Mouse (Mus musculus) urinary bladder, adult 18-20 months (tissue): ENCODE data around the gene Nav3.

Source experiments
- DNase-seq, 2 experiments: peaks; one replicate each; pipeline ENCODE4 v3.0.0; 2022; ENCODE audit warnings: low spot score in 2 of 2, mixed read lengths in 2 of 2

Gene Nav3

DNA sequence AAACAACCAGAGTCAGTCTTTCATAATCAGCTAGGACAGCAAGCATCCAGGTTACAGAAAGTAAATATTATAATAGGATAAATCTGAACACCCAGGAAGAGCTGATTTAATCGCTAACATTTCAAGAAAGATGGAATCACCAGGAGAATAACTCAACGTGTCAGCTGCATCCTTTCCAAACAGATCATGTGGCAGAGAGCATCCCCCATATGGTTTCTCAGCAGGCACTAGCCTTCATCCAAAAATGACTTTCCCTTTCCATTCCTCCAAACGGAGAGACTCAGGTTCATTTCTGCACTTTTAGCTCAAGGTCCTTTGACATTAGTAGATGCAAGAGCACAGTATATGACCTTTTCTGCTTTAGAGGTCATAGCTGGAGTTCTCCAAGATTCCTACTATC, 765.4 kb downstream of the Nav3 start:
- no peak for DNase-seq

DNA sequence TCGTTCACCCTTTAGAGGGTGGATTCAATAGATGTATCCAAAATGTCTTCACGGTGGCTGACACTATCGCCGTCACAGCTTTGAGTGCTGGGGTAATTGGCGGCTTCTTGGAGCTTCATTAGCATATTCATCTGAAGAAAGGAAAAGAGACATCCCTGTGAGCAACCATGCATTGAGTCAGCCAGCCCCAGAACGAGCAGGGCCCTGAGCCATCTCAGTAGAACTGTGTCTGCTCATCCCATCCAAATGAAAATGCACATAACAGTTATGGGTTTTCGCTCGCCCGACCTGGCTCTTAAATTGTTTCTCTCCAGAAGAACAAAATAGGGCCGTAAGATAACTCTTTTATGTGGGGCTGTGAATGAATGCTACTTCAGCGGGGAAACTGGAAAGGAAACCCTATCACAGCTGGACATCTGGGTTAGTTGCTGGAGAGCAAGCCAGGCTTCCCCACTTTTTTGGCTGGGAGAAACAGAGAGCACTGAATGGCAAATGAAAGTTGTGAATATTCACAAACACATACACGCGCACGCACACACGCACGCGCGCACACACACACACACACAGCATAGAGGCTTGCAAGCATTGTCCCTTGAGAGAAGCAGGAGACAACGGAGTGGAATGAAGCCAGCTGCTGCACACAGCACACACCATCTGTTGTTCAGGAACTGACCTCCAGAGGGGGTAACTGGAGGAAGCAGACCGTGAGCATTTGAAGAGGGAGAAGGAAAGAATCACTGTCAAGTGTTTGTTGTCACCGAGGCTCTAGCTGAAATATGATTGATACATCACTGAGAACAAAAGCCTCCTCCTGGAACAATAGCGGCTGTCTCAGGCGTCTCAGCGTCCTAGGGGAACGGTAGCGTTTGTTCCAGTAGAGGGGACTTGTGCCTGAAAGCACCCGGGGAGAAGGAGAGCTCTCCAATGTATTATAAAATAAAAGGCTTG, 771.6 kb downstream of the Nav3 start:
- no peak for DNase-seq

DNA sequence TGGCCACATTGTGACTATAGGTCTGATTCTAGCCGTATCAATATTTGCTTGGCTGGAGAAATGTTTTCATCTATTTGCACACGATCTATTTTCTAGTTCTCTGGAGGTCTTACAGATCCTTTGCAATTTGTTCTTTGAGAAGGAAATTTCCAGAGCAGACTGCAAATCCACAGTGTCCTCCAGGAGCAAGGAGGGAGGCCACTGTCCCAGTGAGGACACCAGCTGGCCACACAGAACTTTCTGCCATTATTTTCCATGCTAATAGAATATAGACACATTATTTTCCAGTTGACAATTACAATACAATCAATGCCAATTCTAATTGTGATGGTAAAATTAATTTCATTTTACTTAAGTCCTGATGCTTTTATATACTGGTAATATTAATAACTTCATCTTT, 783.1 kb downstream of the Nav3 start:
- DNase-seq: no peak

DNA sequence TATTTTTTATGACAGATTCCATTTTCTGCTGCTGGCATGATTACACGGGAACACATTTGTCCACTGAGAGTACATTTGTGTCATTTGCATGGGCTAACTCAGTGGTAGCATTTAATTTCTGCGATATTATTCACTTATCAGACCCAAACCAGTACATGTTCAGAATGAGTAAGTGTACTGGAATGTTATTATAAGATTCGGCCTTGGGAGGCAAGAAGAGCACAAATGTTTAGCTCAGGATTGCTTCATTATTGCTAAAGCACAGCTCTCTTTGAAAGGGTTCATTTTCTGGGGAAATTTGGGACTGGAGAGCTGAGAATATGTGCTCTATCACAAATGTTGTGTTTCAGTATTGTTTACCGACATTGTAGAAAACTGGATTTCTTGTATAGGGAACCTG, 788.6 kb downstream of the Nav3 start:
- DNase-seq: no peak

DNA sequence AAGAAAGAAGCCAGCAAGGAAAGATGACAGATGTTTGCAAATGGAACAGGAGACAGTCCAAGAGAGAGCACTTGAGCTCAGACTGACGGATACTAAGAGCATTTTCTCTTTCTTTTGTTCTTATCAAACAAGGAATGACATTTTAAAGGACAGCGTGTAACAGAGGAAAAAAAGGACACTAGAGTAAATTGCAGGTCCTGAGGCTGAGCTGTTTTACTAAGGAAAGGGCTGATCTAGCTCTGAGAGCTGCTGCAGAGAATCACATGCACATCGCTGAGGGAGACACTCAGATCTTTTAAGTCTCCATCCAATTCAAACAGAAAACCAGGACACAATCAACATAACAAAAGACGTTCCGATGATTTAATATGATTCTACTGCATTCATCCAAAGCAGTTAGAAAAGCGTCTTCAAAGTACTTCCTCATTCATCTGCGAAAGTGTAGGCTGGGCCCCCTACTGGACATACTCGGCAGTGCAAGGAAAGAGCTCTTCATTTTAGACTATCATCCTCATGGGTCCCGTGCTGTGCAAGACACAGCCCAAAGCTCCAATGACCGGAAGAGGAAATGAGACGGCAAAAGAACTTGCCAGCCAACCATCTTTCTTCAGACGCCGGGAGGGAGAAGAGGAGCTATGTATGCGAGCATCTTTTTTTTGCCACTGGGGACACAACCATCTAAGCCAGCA, 791.2 kb downstream of the Nav3 start:
- peak in 1 of 2 experiments; percentile 35 for DNase-seq

DNA sequence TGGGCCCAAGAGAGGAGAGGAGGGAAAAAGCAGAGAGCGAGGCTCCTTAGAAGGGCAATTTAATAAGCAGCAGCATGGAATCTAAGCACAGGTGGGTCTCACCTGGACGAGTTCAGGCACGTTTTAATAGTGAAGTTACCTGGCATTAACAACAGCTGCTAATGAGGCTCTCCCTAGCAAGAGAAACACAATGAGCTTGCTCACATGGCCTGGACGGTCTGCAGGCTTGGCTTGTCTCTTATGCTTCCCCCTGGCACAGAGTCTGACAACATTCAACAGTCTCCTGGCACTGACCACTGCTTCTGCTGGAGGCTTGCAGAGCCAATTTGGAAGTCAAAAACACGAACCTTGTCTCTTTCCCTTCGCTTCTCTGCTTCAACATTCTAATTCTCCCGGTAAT, 804.5 kb downstream of the Nav3 start:
- no peak for DNase-seq

DNA sequence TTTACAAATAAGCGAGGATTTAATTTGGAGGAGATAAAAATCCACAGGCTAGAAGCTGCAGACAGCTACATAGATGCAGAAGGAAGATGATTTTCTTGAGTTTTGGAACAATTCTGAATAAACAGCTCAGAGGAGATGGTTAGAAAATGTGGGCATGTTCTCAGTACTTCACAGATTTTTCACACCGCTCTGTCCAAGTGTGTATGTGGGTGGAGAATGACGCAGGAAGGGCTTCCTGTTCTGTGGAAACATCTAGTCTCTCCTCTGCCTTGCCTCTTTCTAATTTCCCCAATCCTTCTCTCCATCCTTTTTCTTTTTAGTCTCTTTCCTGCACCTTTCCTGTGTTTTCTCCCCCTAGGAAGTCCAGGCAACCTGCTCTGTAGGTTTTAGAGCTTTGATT, 812.4 kb downstream of the Nav3 start:
- no peak for DNase-seq

DNA sequence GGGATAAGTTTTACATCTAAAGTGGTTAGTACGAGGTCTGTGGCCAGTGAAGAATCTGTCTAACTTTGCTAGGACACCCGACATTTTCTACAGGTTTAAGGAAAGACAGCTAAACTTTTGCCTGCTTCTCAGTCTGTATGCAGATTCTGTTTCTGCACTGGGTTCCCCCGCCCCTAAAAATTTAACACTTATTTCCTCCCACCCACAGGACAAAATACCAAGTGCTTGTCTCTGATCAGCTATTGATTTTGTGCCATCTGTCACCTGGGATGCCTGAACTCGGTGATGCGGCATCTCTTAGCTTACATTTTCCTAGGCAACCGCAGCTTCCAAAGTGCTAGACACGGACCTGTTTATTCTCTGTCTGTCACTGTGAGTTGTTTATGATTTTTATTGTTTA, 814.2 kb downstream of the Nav3 start:
- no peak for DNase-seq

DNA sequence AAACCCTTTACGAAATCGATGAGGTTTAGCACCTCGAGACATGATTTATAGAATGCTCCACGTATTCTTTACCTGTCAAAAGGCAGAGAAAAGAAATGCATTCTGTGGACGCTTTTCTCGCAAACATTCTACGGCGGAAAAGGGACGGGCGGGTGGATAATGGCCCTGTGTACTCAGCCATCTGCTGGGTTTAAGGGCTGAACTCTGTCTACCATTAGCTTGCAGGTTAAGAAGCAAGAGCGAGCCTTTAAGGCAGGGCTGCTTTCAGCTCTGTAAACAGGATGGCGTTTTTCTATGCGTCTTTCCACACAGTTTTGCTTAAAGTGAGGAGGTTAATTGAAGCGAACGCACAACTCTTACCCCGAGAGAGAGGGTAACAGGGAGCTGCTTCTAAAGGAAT, 818.3 kb downstream of the Nav3 start:
- DNase-seq: no peak
